Comparison of ENCODE assay signal across 15 mouse cellular contexts in the genomic region with DNA sequence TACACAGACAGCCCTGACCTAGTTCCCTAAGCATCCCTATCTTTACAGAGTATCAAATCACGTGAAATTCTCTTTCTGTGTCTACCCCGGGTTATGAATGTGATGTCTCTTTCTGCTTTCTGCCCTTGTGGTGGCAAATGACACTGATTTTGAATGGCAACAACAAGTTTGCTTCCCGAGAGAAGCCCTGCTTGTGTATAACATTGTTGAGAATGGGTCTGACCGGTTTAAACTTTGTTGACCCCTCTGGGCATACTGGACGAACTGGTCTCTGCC.
"Had no signal": no experiment of that assay in that cellular context is flagged by ENCODE, and none has a peak within 500 bp of the region (broad histone marks: within the 10 kb centered on the region; RNA-seq: fewer than 3 reads in every experiment).

No protein-coding gene starts in this region.

- H3K9me3 ChIP-seq: limb, embryonic 12.5 days; liver, embryonic 15.5 days; neural tube, embryonic 15.5 days had no signal

- H3K4me3 ChIP-seq: limb, embryonic 12.5 days; liver, embryonic 15.5 days; myocyte; neural tube, embryonic 15.5 days had no signal

- H3K27ac ChIP-seq: kidney, postnatal 0 days; limb, embryonic 12.5 days; liver, embryonic 15.5 days; neural tube, embryonic 15.5 days had no signal

- H3K27me3 ChIP-seq: limb, embryonic 12.5 days; liver, embryonic 15.5 days; neural tube, embryonic 15.5 days had no signal

- H3K9ac ChIP-seq: limb, embryonic 12.5 days; liver, embryonic 15.5 days; neural tube, embryonic 15.5 days had no signal

- H3K4me1 ChIP-seq: limb, embryonic 12.5 days; liver, embryonic 15.5 days; neural tube, embryonic 15.5 days had no signal

- ATAC-seq: lung, postnatal 0 days had no signal

- H3K36me3 ChIP-seq: limb, embryonic 12.5 days; liver, embryonic 15.5 days; neural tube, embryonic 15.5 days had no signal

- H3K4me2 ChIP-seq: limb, embryonic 12.5 days; liver, embryonic 11.5 days; liver, embryonic 15.5 days; neural tube, embryonic 15.5 days had no signal

- DNase-seq: kidney, adult 11 months; kidney, adult 9 months; kidney, postnatal 36 days; layer of hippocampus, postnatal 36 days; lung, adult 2 months; right cerebral cortex, postnatal 14 days; thymus, adult 18-20 months; thymus, postnatal 25 days had no signal
